Mouse (Mus musculus): ENCODE data around the gene Tenm1. TPM values are rescaled to one million over a fixed set of nuclear protein-coding genes. Genes with fewer than 3 reads are reported as not detected.

Tenm1 gene
- total and polyA plus RNA-seq, 3 experiments = not detected

- TF ChIP-seq MXI1 (IDR thresholded peaks at IDR 0.05; ENCODE audit: low read depth, low read length) = no peak
These were observed 888.7 kb downstream of the Tenm1 start for GRCm38 (mm10) chrX:42540030-42540755.

GRCm38 (mm10) chrX:42530703-42531102 is 898.2 kb downstream of the Tenm1 start:
- no peak overlapping the region for H3K4me3 ChIP-seq (ENCODE audit: control insufficient read depth in 1 of 2, insufficient read depth in 1 of 2, low read depth in 2 of 2, low read length in 2 of 2)
- DNase-seq (ENCODE audit: low read depth, low spot score) = no peak
- no peaks in the 10 kb centered on the region for H3K79me2 ChIP-seq (ENCODE audit: control insufficient read depth, insufficient read depth, low read length, poor library complexity)
- TF ChIP-seq RCOR1 (IDR thresholded peaks at IDR 0.05; ENCODE audit: low read depth, low read length) (no peak), BHLHE40 (IDR thresholded peaks at IDR 0.05; ENCODE audit: borderline replicate concordance, low read depth, low read length) (no peak), POLR2A (IDR thresholded peaks at IDR 0.05; ENCODE audit: control insufficient read depth in 1 of 2, insufficient read depth in 1 of 2, low read depth in 1 of 2, low read length in 2 of 2, poor library complexity in 1 of 2) (no peak), TBP (IDR thresholded peaks at IDR 0.05; ENCODE audit: low read depth, low read length) (no peak), EP300 (IDR thresholded peaks at IDR 0.05; ENCODE audit: low read depth in 1 of 2, low read length in 2 of 2) (no peak)
- no peaks in the 10 kb centered on the region for H3K4me1 ChIP-seq (ENCODE audit: control insufficient read depth in 1 of 2, insufficient read depth in 2 of 2, low read length in 2 of 2)
- no peaks in the 10 kb centered on the region for H3K9me3 ChIP-seq (replicated peaks; ENCODE audit: insufficient read depth, low read length)
- H3K36me3 ChIP-seq (ENCODE audit: control insufficient read depth in 1 of 2, insufficient read depth in 2 of 2, low read length in 2 of 2) = no peaks in the 10 kb centered on the region
- H3K27me3 ChIP-seq (ENCODE audit: control insufficient read depth in 1 of 2, insufficient read depth in 2 of 2, low read length in 2 of 2) = no peaks in the 10 kb centered on the region
- no peak overlapping the region for H3K9ac ChIP-seq (ENCODE audit: control insufficient read depth, low read depth, low read length, poor library complexity, severe bottlenecking)
- H3K27ac ChIP-seq (ENCODE audit: control insufficient read depth, low read depth, low read length) = no peak overlapping the region

More at GRCm38 (mm10) chrX:42540030-42540755, 888.7 kb downstream of the Tenm1 start:
- Histone ChIP-seq H3K9ac (ENCODE audit: control insufficient read depth, low read depth, low read length, poor library complexity, severe bottlenecking) (peak overlapping the region; percentile 32; the same call in 1 of the 2 replicates), H3K27me3 (ENCODE audit: control insufficient read depth in 1 of 2, insufficient read depth in 2 of 2, low read length in 2 of 2) (no peaks in the 10 kb centered on the region), H3K9me3 (replicated peaks; ENCODE audit: insufficient read depth, low read length) (no peaks in the 10 kb centered on the region), H3K4me1 (ENCODE audit: control insufficient read depth in 1 of 2, insufficient read depth in 2 of 2, low read length in 2 of 2) (no peaks in the 10 kb centered on the region; a peak in 1 of 4 replicates), H3K4me3 (ENCODE audit: control insufficient read depth in 1 of 2, insufficient read depth in 1 of 2, low read depth in 2 of 2, low read length in 2 of 2) (peak overlapping the region; percentile 43 to 95), H3K27ac (ENCODE audit: control insufficient read depth, low read depth, low read length) (no peak overlapping the region), H3K36me3 (ENCODE audit: control insufficient read depth in 1 of 2, insufficient read depth in 2 of 2, low read length in 2 of 2) (no peaks in the 10 kb centered on the region), H3K79me2 (ENCODE audit: control insufficient read depth, insufficient read depth, low read length, poor library complexity) (no peaks in the 10 kb centered on the region)
- DNase-seq (ENCODE audit: low read depth, low spot score) = peak; percentile 8

- H3K9me3 ChIP-seq (replicated peaks; ENCODE audit: insufficient read depth, low read length) = no peaks in the 10 kb centered on the region
- DNase-seq (ENCODE audit: low read depth, low spot score) = no peak
- H3K79me2 ChIP-seq (ENCODE audit: control insufficient read depth, insufficient read depth, low read length, poor library complexity) = no peaks in the 10 kb centered on the region
- H3K4me1 ChIP-seq (ENCODE audit: control insufficient read depth in 1 of 2, insufficient read depth in 2 of 2, low read length in 2 of 2) = no peaks in the 10 kb centered on the region
- TF ChIP-seq MYC (IDR thresholded peaks at IDR 0.05; ENCODE audit: low read depth, low read length) (no peak), SIN3A (IDR thresholded peaks at IDR 0.05; ENCODE audit: low read length) (no peak), TCF12 (IDR thresholded peaks at IDR 0.05; ENCODE audit: low read depth, low read length) (no peak), EP300 (IDR thresholded peaks at IDR 0.05; ENCODE audit: low read depth in 1 of 2, low read length in 2 of 2) (no peak), MAX (IDR thresholded peaks at IDR 0.05; ENCODE audit: low read length) (no peak), MAZ (IDR thresholded peaks at IDR 0.05; ENCODE audit: low read depth, low read length) (no peak), TAL1 (IDR thresholded peaks at IDR 0.05; ENCODE audit: low read length) (no peak), JUND (IDR thresholded peaks at IDR 0.05; ENCODE audit: low read depth, low read length) (no peak)
- H3K9ac ChIP-seq (ENCODE audit: control insufficient read depth, low read depth, low read length, poor library complexity, severe bottlenecking) = no peak overlapping the region
- no peak overlapping the region for H3K4me3 ChIP-seq (ENCODE audit: control insufficient read depth in 1 of 2, insufficient read depth in 1 of 2, low read depth in 2 of 2, low read length in 2 of 2)
- no peaks in the 10 kb centered on the region for H3K27me3 ChIP-seq (ENCODE audit: control insufficient read depth in 1 of 2, insufficient read depth in 2 of 2, low read length in 2 of 2)
- no peak overlapping the region for H3K27ac ChIP-seq (ENCODE audit: control insufficient read depth, low read depth, low read length)
- no peaks in the 10 kb centered on the region for H3K36me3 ChIP-seq (ENCODE audit: control insufficient read depth in 1 of 2, insufficient read depth in 2 of 2, low read length in 2 of 2)
These were observed 906.1 kb downstream of the Tenm1 start for GRCm38 (mm10) chrX:42522868-42523267.
